Mouse (Mus musculus): ENCODE results near the gene Ces2f.
"Not testable (repeated sequence)": the region's sequence is repeated elsewhere in the genome, so short reads cannot be mapped to it uniquely, and the experiment has no call there.

Gene Ces2f

GRCm38 (mm10) chr8:104947056-104947455 lies at the start of gene Ces2f:
Gene Ces2f (plus strand): TSS chr8:104947356.
- DNase-seq (ENCODE audit: extremely low read depth, low read depth, low spot score), result no peak

DNA sequence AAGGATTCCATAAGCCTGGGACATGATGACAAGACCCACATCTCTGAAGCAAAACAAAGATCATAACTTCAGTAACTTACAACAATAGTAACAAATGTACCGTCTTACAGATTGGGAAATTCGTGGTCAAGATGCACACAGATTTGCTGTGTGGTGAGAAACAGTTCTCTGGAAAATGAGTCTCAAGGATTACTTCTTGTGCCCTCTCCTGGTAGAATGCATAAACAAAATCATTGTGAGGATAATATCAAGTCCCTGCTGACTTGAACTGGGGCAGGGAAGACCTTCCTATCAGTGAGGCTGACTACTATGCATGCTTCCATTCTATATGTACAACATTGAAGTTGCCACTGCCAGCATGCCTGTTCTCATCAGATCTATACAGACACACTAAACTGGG lies 45.4 kb upstream of the Ces2f start:
- DNase-seq (ENCODE audit: extremely low read depth, low read depth, low spot score), result no peak

DNA sequence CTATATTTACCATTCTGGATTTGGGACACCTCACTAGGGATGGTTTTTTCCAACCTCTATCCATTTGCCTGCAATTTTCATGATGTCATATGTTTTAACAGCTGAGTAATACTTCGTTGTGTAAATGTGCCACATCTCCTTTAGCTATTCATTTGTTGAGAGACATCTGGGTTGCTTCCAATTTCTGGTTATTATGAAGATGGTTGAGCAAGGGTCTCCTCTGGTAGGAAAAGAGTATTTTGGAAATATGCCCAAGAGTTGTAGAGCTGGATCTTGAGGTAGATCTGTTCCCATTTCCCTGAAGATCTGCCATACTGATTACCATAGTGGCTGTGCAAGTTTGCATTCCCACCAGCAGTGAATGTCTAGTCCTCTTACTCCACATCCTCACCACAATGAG lies 40.0 kb upstream of the Ces2f start:
- DNase-seq (ENCODE audit: extremely low read depth, low read depth, low spot score), result peak; percentile 45

GRCm38 (mm10) chr8:104909021-104909420 lies 38.1 kb upstream of the Ces2f start:
- DNase-seq (ENCODE audit: extremely low read depth, low read depth, low spot score), result not testable (repeated sequence)

GRCm38 (mm10) chr8:104909651-104910050 lies 37.5 kb upstream of the Ces2f start:
- not testable (repeated sequence) for DNase-seq (ENCODE audit: extremely low read depth, low read depth, low spot score)

- no peak for DNase-seq (ENCODE audit: extremely low read depth, low read depth, low spot score)
Observed at GRCm38 (mm10) chr8:104925972-104926596, 21.1 kb upstream of the Ces2f start, which contains the start of gene Ces2e. Gene Ces2e (plus strand): TSS chr8:104926260.

DNA sequence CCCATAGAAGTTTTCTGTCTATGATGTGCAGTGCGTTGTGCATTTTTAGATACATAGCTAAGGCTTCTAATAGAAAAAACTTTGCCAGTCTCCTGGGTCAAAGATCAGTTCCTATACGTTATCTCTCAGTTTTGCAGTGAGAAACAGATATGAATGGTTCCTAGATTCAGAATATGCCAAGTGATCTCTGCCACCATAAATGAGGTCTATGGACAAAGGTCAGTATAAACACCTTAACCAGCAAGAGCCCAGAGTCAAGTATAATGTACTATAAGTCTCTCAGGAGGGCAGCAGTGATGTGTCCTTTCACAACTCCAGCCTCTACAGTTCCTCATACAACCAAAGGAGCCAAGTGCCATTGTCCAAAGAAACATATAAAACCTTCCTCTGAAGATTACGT lies 19.9 kb upstream of the Ces2f start:
- no peak for DNase-seq (ENCODE audit: extremely low read depth, low read depth, low spot score)

GRCm38 (mm10) chr8:104944665-104945064 lies 2.5 kb upstream of the Ces2f start:
- no peak for DNase-seq (ENCODE audit: extremely low read depth, low read depth, low spot score)

GRCm38 (mm10) chr8:104949031-104949430 lies 1.9 kb downstream of the Ces2f start:
- no peak for DNase-seq (ENCODE audit: extremely low read depth, low read depth, low spot score)

GRCm38 (mm10) chr8:104961537-104961961 lies 14.4 kb downstream of the Ces2f start, which contains the start of gene Ces2g:
Gene Ces2g (plus strand): TSS chr8:104961718.
- no peak for DNase-seq (ENCODE audit: extremely low read depth, low read depth, low spot score)

- no peak for DNase-seq (ENCODE audit: extremely low read depth, low read depth, low spot score)
Observed at GRCm38 (mm10) chr8:104962229-104962901, 15.2 kb downstream of the Ces2f start.

- no peak for DNase-seq (ENCODE audit: extremely low read depth, low read depth, low spot score)
Observed at GRCm38 (mm10) chr8:104963375-104963894, 16.3 kb downstream of the Ces2f start.

DNA sequence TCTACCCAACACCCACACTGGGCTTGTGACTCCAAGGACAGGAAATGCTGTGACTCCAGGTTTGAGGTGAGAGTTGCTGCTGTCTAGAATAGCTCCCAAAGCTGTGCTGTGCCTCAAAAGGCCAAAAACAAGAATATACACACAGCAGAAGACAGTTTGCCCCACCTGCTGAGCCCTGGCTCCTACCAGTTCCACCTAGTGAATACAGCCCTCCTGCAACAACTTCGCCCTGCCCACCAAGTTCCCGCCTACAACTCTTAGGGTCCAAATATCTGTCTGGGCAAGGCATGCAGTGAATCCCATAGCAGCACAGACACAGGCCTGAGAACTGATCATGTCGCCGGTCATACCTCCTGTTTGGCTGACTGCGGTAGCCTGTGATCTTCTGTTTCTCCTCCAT lies 37.0 kb downstream of the Ces2f start:
- no peak for DNase-seq (ENCODE audit: extremely low read depth, low read depth, low spot score)

DNA sequence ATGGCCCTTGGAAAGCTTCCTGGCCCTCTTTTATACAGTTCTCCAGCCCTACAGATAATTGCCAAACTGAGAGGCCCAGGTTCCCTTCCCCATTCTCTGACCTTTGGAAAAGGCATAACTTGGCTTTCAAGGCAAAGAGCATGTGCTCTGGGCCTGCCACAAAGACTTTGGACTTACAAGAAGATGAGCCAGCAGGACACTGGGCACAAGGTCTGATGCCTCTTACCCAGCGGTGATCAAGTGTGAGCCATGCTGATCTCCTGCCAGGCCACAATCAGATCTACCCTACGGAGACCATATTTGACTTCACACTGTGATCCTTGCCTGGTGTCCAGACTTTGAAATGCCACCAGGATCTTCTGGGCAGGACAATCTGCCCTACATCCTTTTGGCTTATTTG lies 37.8 kb downstream of the Ces2f start:
- DNase-seq (ENCODE audit: extremely low read depth, low read depth, low spot score), result no peak

DNA sequence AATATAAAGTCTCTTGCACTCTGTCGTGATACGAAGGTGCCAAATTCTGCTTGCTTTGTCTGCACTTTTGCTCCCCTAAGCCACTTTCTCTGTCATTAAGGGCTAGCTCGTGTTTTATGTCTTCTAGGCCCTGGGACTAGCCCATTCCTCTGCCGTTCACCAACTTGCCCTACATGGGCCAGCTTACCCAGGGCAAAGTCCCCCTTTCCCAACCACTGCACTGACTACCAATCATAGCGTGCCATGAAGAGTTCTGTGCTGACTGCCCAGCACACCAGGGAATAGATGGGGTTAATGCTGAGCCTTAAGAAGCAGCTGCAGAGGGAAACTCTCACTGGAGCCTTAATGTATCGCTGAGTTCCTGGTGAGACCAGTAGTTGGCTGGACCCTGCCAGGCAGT lies 51.0 kb downstream of the Ces2f start:
- DNase-seq (ENCODE audit: extremely low read depth, low read depth, low spot score), result no peak

- no peak for DNase-seq (ENCODE audit: extremely low read depth, low read depth, low spot score)
Observed at GRCm38 (mm10) chr8:104999183-104999582, 52.0 kb downstream of the Ces2f start.

- DNase-seq (ENCODE audit: extremely low read depth, low read depth, low spot score), result no peak
Observed at GRCm38 (mm10) chr8:105000586-105000985, 53.4 kb downstream of the Ces2f start, which contains the start of gene Ces2h. Gene Ces2h (plus strand): TSS chr8:105000853.

Measured in fat pad, adult 2 months (tissue).